Mouse (Mus musculus): Measurements from ENCODE around the gene Tex9.
"Not testable (repeated sequence)": the region's sequence is repeated elsewhere in the genome, so short reads cannot be mapped to it uniquely, and the experiment has no call there.

The Tex9 gene

GRCm38 (mm10) chr9:72440358-72440757, 51.7 kb downstream of the Tex9 start:
- no peak for DNase-seq (ENCODE audit: extremely low read depth, low read depth)

DNA sequence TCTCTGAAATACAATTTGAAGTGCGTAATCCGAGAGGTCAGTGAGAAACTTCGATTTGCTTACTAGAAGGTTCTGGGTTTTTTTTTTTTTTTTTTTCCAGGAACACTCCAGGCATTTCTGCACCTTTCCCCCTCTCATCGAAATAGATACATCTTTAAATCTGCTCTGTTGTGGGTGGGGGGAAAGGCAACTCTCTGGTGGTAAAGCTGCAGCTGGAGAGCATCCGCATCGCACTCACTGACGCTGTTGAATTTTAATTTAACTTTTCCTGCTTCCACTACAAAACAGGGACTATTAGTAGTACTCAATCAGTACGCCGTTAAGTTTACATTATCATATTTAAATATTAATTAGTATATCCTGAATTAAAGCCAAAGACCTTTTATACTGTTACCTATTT, 53.3 kb downstream of the Tex9 start:
- no peak for DNase-seq (ENCODE audit: extremely low read depth, low read depth)

- DNase-seq (ENCODE audit: extremely low read depth, low read depth), result peak; percentile 92
Observed at GRCm38 (mm10) chr9:72437822-72438701, 54.0 kb downstream of the Tex9 start, which contains the start of gene Mns1. TSS of gene Mns1 (plus strand) at chr9:72438011.

GRCm38 (mm10) chr9:72434876-72435275, 57.1 kb downstream of the Tex9 start:
- no peak for DNase-seq (ENCODE audit: extremely low read depth, low read depth)

DNA sequence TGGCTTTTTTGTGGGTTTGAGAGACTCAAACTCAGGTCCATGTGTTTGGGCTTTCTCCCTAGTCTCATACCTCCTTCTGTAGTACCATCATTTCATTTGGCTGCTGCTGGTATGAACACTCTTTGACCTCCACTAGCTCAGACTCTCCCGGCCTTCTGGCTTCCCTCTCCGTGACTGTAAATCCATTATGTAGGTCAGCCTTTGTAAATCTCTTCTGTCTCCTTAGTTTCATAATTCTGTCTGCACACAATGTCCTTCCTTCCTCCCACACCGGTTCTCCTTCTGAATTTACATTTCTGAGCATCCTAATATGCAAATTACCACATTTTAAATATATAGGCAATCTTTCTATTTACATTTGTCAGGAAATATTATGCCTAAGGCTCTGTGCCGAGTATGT, 64.2 kb downstream of the Tex9 start:
- DNase-seq (ENCODE audit: extremely low read depth, low read depth), result no peak

DNA sequence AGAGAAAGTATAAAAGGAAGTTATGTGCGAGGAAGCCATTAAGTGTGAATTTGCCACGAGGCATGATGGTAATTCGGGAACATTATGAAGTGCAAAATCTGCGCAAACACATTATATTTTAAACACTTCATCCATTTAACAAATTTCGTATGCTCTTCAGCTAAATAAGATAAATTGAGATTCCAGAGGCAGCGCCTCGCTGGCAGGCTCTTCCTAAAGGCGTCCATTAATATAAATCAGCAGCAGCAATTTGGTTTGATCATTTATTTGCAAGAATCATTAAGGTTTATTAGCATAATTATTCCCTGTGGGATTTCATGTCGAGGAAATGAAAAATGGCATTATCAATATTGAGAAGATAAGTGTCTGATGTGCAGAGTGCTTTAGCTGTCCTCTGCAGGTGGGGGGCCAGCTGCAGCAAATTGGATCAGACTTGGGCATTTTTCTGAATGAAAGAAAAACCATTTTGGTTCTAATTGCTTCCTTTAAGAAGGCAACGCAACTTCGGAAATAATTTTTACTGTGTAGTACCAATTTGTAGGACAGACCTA, 66.6 kb downstream of the Tex9 start:
- DNase-seq (ENCODE audit: extremely low read depth, low read depth), result no peak

GRCm38 (mm10) chr9:72422753-72423152, 69.3 kb downstream of the Tex9 start:
- no peak for DNase-seq (ENCODE audit: extremely low read depth, low read depth)

GRCm38 (mm10) chr9:72422284-72422683, 69.7 kb downstream of the Tex9 start:
- DNase-seq (ENCODE audit: extremely low read depth, low read depth), result no peak

DNA sequence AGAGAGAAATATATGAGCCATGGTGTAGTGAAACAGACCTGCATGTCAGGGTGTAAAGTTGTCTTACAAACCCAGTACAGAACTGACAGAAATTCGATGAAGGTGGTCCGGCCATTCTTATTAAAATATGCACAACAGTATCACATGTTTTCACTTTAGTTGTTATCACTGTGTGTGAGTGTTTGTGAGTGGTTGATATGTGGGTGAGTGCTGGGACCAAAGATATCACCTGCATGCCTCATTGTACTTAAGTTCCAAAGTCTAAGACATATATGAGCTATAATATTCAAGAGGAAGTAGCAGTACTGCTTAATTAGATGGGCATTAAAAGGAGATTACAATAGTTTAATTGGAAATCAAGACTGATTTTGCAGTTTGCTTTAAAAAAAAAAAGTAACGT, 71.5 kb downstream of the Tex9 start:
- no peak for DNase-seq (ENCODE audit: extremely low read depth, low read depth)

DNA sequence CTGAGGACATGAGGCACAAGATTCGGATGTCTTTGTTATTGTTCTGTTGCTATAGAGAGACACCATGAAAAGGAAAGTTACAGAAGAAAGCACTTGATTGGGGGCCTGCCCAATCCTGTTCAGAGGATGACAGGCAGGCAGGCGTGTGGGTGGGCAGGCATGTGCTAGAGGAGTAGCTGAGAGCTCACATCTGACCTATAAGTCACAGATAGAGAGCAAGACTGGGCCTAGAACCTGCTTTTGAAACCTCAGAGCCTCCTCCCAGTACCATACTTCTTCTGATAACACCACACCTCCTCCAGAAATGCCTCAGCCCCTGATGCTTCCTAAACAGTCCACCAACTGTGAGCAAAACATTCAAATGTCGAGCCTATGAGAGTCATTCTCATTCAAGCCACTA, 73.6 kb downstream of the Tex9 start:
- no peak for DNase-seq (ENCODE audit: extremely low read depth, low read depth)

DNA sequence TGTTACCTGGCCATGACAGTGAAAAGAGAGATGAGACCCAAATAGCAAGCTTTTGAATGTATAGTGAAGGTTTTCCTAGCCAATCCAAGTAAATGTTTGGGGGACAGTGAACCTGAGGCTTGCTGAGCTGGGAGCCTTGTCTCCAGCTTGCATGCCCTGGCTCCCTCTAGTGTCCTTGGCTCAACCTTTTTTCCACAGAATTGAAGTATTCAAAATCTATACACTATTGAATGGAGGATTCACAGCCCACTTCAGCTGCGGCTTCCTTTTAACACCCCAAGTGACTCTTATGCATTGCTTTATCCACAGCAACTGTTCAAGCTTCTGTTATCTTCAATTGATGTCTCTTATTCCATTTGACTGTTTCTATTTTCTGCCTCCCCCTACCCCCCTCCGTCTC, 80.3 kb downstream of the Tex9 start:
- DNase-seq (ENCODE audit: extremely low read depth, low read depth), result no peak

- peak; percentile 77 for DNase-seq (ENCODE audit: extremely low read depth, low read depth)
Observed at GRCm38 (mm10) chr9:72409381-72410225, 82.4 kb downstream of the Tex9 start.

GRCm38 (mm10) chr9:72408131-72408586, 83.9 kb downstream of the Tex9 start:
- peak; percentile 70 for DNase-seq (ENCODE audit: extremely low read depth, low read depth)

- no peak for DNase-seq (ENCODE audit: extremely low read depth, low read depth)
Observed at GRCm38 (mm10) chr9:72405882-72406638, 86.0 kb downstream of the Tex9 start.

- no peak for DNase-seq (ENCODE audit: extremely low read depth, low read depth)
Observed at GRCm38 (mm10) chr9:72404934-72405333, 87.1 kb downstream of the Tex9 start.

- DNase-seq (ENCODE audit: extremely low read depth, low read depth), result no peak
Observed at GRCm38 (mm10) chr9:72404446-72404845, 87.6 kb downstream of the Tex9 start.

- no peak for DNase-seq (ENCODE audit: extremely low read depth, low read depth)
Observed at GRCm38 (mm10) chr9:72403421-72403820, 88.6 kb downstream of the Tex9 start.

DNA sequence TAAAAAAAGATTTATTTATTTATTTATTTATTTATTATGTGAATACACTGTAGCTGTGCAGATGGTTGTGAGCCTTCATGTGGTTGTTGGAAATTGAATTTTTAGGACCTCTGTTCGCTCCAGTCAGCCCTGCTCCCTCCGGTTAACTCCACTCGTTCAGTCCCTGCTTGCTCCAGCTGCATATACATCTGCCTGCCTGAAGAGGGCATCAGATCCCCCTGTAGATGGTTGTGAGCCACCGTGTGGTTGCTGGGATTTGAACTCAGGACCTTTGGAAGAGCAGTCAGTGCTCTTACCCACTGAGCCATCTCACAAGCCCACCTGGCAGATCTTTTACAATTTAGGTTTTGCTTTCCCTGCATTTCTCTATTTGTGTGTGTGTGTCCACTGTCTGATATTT, 90.2 kb downstream of the Tex9 start:
- DNase-seq (ENCODE audit: extremely low read depth, low read depth), result not testable (repeated sequence)

Data from MEL-GATA-1-ER (cell line).